Mouse (Mus musculus): ENCODE data around the gene Nfatc2.

DNA sequence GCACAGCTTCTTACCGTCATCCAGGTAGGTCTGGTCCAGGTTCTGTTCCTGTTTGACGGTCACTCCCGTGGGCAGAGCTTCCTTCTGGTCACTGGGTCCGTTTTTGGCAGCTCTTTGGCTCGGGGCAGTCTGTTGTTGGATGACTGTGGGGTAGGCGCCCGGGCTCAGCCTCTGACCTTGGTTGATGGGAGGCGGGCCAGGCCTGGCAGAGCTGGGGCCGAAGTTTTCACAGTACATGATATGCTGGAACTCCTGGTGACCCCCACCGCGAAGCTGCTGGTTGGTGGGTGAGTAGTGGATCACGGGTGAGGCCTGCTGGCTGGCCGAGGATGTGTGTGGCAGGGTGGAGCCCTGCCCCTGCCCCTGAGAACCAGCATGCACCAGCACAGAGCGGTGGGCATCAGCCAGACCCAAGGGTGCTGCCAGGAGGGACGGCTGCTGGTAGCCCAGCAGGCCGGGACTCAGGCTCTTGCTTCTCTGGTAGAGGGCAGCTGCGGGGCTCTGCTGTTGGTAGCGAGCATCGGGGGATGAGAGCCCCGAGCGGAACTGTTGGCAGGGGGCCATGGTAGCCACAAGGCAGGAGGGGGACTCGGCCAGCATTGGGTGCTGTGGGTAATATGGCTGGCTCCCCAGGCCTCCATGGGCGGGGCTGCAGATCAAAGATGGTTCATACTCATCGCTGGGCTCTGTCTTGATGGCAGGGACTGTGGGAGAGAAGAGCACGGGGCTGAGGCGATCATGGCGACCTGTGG lies 96.8 kb downstream of the Nfatc2 start:
- TF ChIP-seq CTCF (IDR thresholded peaks at IDR 0.05; ENCODE audit: extremely low read depth, insufficient read depth, insufficient read length, insufficient replicate concordance), result no peak
- TF ChIP-seq POLR2A (IDR thresholded peaks at IDR 0.05; ENCODE audit: low read depth, low read length), result no peak

Measured in spleen, adult 2 months (tissue).